Mouse (Mus musculus) mouse embryonic stem cell (cell line): ENCODE results near the gene Fgfr2.

Experiments used
- in situ Hi-C, 2 experiments: fragments of 300-500 bp; cut with MboI; formaldehyde crosslinking; loops; 1 replicate in 1 of 2; 3 replicates in 1 of 2; pipeline ENCODE4 v1.14.3; 2019 to 2020; ENCODE audit warnings: low sequenced_read_pairs in 2 of 2, low pct_unique_long_range_greater_than_20kb in 1 of 2, mixed read lengths in 1 of 2; ENCODE audit not compliant: unreplicated experiment in 1 of 2

The Fgfr2 gene

DNA sequence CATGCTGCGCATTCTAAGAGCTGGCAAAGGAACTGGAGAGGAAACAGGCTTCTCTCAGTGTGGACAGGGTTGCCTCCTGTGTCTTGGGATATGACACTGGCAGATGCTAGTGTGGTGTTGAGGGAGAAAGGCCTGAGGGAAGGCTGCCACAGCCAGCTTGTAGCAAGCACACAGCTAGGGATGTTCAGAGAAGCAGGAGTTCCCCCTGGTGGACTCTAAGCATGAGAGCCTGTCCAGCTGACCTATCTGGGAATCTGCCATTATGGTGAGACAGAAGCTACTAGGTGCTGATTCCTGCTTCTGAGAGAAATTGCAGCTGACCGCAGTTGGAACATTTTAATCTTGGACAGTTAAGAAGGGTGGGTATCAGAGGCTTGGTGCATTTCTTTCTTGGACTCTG lies 2368.4 kb downstream of the Fgfr2 start:
- in situ Hi-C loops: no loop called here

DNA sequence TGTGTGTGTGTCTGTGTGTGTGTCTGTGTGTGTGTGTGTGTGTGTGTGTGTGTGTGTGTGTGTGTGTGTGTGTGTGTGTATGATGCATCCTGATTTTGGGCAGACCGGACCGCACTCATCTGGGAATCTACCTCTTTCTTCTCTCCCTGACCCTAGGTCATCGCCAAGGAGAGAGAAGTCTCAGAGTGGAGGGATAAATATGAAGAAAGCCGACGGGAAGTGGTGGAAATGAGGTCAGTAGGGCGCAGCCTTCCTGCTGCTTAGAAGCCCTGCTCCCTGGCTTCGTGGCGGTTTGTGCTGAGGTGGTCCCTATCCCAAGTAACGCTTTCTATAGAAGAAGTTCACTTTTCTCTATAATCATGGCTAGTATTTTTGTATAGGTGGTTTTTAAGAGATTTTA lies 2371.5 kb downstream of the Fgfr2 start:
- in situ Hi-C loops: no loop called here

DNA sequence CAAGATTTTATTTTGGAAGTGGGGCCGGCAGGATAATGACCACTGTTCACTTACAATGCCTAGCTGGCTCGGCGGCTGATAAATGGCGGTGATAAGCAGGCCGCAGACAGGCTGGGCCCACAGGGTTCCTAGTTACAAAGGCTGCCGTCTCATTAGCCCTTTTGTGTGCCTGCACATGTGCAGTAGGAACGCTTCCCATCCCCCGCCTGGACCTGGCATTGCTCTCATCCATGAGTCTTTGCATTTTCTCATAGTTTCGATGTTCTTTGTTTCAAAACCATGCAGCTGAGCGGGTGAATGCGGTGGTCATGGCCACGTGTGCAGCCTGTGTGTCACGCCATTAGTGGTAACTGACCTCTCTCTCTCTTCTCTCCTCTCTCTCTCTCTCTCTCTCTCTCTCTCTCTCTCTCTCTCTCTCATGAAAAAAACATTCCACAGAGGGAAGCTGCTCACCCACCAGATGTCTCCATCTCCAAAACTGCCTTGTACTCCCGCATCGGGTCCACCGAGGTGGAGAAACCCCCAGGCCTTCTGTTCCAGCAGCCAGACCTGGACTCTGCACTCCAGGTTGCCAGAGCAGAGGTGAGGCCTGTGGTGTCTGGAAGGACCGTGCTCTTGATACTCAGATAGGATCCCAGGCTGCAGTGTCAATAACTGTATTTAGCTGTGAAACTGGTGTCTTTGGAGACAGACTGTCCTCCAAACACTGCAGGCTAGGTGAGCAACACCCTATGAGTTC lies 2372.2 kb downstream of the Fgfr2 start:
- in situ Hi-C loops: no loop called here

DNA sequence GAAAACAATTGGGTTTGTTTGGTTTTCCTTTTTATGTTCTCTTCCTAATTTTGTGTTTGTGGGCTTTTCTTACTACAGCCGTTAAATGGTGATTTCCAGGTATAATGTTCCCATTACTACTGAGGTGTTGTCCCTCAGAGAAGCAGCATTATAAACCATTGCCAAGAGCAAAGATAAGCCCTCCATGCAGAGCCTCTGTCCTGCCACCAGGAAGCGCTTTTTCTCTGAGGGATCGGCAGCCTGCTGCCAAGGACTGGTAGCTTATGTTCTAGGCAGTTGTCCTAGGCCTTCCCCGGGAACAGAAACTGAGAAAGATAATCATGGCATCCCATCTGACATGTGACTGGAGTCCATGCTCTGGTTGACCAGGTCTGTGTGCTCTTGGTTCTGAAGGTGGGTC lies 2374.0 kb downstream of the Fgfr2 start:
- in situ Hi-C loops: no loop called here

- in situ Hi-C loops: no loop called here
These were observed 2379.7 kb downstream of the Fgfr2 start for GRCm38 (mm10) chr7:130743239-130744025.

GRCm38 (mm10) chr7:130741099-130741498 lies 2382.1 kb downstream of the Fgfr2 start:
- in situ Hi-C loops: no loop called here

- in situ Hi-C loops: no loop called here
These were observed 2388.9 kb downstream of the Fgfr2 start for GRCm38 (mm10) chr7:130734195-130734787.

DNA sequence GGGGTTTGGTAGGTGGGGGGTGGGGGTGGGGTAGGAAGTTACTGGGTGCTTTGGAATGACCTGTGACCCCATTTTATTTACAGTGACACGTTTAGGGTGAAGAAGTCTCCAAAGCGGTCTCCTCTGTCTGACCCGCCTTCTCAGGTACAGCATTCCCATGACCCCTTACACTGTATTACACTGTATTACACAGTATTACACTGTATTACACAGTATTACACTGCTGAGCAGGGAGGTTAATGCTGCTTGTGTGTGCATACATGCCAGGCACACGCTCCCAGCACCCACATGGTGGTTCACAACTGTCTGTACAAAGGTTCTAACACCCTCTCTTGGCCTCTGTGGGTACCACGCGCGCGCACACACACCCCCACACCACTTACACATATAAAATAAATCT lies 2389.7 kb downstream of the Fgfr2 start:
- in situ Hi-C loops: no loop called here

- in situ Hi-C loops: no loop called here
These were observed 2390.2 kb downstream of the Fgfr2 start for GRCm38 (mm10) chr7:130732908-130733307.

DNA sequence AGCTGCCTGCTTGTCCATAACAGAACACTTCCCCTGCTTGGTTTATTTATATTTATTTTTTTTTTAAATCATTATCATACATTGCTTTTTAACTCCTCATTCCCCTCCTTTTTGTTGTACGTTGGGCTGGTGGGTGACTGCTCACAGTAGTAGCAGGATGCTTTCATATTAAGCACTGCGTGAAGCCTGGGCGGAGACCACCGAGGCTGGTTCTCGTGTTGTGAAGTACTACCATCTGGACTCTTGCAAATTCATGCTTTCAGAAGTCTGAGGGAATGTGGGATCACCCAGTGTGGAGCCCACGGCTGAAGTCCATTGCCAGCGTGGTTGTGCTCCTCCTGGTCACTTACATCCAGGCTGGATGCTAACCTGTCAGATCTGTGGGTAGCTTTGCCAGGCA lies 2391.4 kb downstream of the Fgfr2 start:
- in situ Hi-C loops: no loop called here

GRCm38 (mm10) chr7:130727560-130727959 lies 2395.6 kb downstream of the Fgfr2 start:
- in situ Hi-C loops: no loop called here

- in situ Hi-C loops: no loop called here
These were observed 2396.3 kb downstream of the Fgfr2 start for GRCm38 (mm10) chr7:130726724-130727422.

DNA sequence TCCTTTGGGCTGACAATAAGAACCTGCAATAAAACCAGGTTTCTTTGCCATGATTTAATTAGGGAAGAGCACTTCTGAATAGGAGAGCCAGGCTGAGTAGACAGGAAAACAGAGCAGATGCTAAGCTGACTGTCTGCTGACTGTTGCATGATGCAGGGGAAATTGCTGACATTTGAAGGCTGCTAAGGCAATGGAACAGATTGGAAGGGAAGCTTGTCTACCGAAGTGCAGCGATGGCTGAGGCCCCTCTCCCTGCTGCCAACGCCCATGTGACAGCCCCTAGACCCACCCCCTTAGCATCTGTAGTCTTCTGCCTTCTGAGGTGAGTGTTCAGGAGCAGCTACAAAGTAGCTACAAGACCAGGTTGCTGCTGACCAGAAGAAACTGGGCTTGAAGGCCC lies 2397.0 kb downstream of the Fgfr2 start:
- in situ Hi-C loops: no loop called here

DNA sequence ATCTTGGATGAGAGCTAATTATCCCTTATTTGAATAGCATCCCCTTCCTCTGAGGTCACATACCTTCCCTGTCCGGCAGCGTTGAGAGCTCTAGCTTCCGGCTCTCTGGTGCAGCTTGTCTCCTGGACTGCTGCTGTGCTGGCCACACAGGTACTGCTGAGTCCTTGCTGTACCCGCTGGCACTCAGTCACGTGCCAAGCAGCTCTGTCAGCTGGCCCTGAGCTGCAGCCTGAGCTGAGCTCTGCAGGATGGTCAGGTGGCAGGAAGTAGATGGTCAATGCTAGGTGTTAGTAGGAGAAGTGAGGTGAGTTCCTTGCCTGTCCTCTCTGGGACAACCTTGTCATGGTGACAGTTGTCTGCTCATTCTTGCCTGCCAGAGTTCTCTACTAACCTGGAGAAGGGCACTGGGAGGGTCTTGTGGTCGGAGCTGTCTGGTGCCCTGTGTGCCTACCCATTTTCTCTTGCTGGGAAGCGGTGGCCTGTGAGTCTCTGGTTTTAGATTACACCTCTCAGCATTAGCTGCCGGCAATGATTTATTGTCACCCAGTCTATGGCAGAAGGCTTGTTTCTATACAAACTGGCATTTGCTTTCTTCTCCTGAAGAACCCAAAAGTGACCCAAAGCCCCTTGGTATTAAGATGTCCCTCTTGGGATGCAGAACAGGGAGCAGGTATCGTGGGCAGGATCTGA lies 2402.4 kb downstream of the Fgfr2 start:
- in situ Hi-C loops: no loop called here

DNA sequence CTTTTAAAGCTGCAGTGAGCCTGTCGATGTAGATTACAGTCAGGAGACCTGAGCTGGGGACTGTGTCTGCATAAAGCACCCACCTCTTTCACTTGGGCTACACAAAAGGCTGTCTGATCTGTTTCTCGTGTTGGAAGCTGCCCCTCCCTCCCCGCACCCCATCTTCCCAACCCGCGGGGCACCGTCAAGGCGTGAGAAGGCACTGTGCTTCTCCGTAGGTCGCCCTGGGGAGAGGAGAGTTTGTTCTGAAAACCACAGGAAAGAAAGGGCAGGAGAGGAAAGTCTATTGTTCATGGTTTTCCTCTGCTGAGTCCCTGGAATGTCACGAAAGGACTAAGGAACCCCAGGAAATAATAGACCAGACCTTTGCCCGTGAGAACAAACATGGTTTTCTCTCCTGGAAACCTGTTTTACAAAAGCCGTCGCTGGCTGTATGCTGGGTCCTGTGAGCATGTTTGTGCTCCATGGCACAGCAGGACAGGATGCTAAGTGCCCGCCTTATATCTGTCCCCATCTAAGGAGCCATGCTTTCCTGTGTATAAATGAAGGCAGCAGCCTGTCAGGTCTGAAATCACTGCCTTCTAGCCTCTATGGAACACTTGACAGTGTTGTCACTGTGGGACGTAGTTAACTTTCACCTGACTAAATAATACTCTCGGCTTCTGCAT lies 2403.1 kb downstream of the Fgfr2 start:
- in situ Hi-C loops: no loop called here

- in situ Hi-C loops: no loop called here
These were observed 2406.2 kb downstream of the Fgfr2 start for GRCm38 (mm10) chr7:130716989-130717388.

DNA sequence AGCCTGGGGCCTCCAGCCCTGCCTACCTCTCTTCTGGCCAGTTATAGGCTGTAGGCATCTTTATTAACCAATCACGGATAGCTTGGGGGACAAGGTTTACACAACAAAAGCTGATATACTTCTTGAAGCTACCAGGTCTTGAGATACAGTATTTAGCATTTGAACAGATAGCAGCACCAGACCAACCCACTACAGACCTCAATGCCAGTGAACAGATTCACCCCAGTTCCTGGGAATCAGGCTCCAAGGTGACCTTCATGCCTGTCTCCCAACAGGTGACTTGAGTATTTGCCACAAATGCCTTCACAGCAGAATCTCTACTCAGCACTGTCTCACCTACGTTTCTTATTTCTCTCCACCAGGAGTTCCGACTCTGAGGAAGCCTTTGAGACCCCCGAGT lies 2406.8 kb downstream of the Fgfr2 start:
- in situ Hi-C loops: no loop called here

DNA sequence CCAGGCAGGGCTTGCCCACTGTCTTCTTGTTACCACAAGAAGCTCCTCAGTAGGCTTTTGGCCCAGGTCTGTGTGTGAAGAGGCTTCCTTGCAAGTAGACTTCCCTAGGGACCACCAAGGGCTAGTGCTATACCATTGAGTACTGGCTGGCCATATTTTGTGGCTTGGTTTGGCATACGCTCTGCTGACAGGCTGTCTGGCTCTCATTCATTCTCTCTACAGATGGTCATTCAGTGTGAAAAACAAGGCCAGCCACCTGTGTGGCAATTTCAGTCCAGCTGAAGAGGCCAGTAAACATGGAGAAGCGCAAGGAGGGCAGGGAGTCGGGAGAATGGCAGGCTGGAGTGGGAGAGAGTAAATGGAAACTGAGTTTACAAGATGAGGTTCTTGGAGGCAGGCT lies 2407.7 kb downstream of the Fgfr2 start:
- in situ Hi-C loops: no loop called here
